Mouse (Mus musculus) heart, adult 2 months (tissue): ENCODE measurements around the gene St3gal5. TPM values are rescaled to one million over a fixed set of nuclear protein-coding genes. Genes with fewer than 3 reads are reported as not detected.

Source experiments
- DNase-seq, 2 experiments: peaks; one replicate each; pipeline ENCODE4 v3.0.0; 2021
- H3K27ac ChIP-seq: fragments of 200-600 bp; 2 replicates; pipeline ENCODE4 v1.8.1; 2022
- H3K27me3 ChIP-seq: fragments of 200-500 bp; 2 replicates; pipeline ENCODE4 v1.6.1; 2012; ENCODE audit warnings: mild to moderate bottlenecking, low read length, inconsistent platforms, mixed read lengths; ENCODE audit not compliant: control insufficient read depth, insufficient read depth
- H3K36me3 ChIP-seq: fragments of 200-500 bp; 2 replicates; pipeline ENCODE4 v1.6.1; 2012; ENCODE audit warnings: low read length, inconsistent platforms; ENCODE audit not compliant: control insufficient read depth, insufficient read depth
- H3K4me1 ChIP-seq: fragments of 200-500 bp; 2 replicates; pipeline ENCODE4 v1.6.1; 2011; ENCODE audit warnings: low read length; ENCODE audit not compliant: control insufficient read depth, insufficient read depth
- H3K4me3 ChIP-seq: fragments of 200-600 bp; 2 replicates; pipeline ENCODE4 v1.8.1; 2022
- H3K79me2 ChIP-seq: fragments of 200-500 bp; replicated peaks from 2 replicates; pipeline ENCODE4 v1.6.1; 2012; ENCODE audit warnings: mild to moderate bottlenecking, inconsistent platforms, low read length, moderate library complexity, mixed read lengths; ENCODE audit not compliant: control insufficient read depth, insufficient read depth
- H3K9ac ChIP-seq: fragments of 200-500 bp; 2 replicates; pipeline ENCODE4 v1.6.1; 2012; ENCODE audit warnings: low read depth, mild to moderate bottlenecking, control low read depth, inconsistent platforms, low read length, mixed read lengths
- CTCF ChIP-seq: fragments of 200-600 bp; IDR thresholded peaks from 2 replicates; pipeline ENCODE4 v1.8.1; 2022; ENCODE audit warnings: antibody characterized with exemption, mild to moderate bottlenecking, moderate library complexity
- EP300 ChIP-seq: fragments of 200-500 bp; IDR thresholded peaks from 2 replicates; pipeline ENCODE4 v1.6.1; 2011; ENCODE audit warnings: low read depth, low read length, control low read depth; ENCODE audit not compliant: insufficient read depth
- POLR2A ChIP-seq: fragments of 200-500 bp; IDR thresholded peaks from 2 replicates; pipeline ENCODE4 v1.6.1; 2011; ENCODE audit warnings: mild to moderate bottlenecking, low read depth, low read length, control low read depth; ENCODE audit not compliant: insufficient read depth
- WGBS: fragments of 180-500 bp; shearing (Covaris S2); methylation state at CpG from one replicate; pipeline ENCODE4 v1.1.7; 2018; 5-methylcytosine and 5-hydroxymethylcytosine counted together
- intact Hi-C: fragments of 180-260 bp; cut with DNase I; formaldehyde crosslinking; loops from one replicate; pipeline ENCODE4 v1.15.1; 2025
- polyA plus RNA-seq: library from polyadenylated mRNA; depleted of rRNA; stranded (reverse); fragments of >200 nt; gene quantifications from 2 replicates; pipeline ENCODE4 v1.2.3, GENCODE M21; 2012
- total RNA-seq, 2 experiments: library from RNA; stranded (reverse); gene quantifications; 2 replicates each; pipeline ENCODE4 v1.2.3; 2021

Gene St3gal5
- total and polyA plus RNA-seq, 3 experiments = 39.7 to 78.4 (median 67.6) TPM

- intact Hi-C loops = no loop called here
- Histone ChIP-seq H3K4me1 (peaks cover 3% of the 10 kb centered on the region; the same call in 1 of the 2 replicates), H3K9ac (no peak overlapping the region), H3K27ac (no peak overlapping the region), H3K79me2 (no peaks in the 10 kb centered on the region), H3K4me3 (no peak overlapping the region), H3K36me3 (no peaks in the 10 kb centered on the region), H3K27me3 (no peaks in the 10 kb centered on the region)
- no peak for TF ChIP-seq CTCF
- no peak for TF ChIP-seq EP300
- TF ChIP-seq POLR2A = no peak
- WGBS = 93% methylated on average over 4 of the region's 4 CpGs
- no peak for DNase-seq
These were observed 29.0 kb upstream of the St3gal5 start for GRCm38 (mm10) chr6:72068436-72068835.

GRCm38 (mm10) chr6:72071281-72071870 is 26.0 kb upstream of the St3gal5 start:
- H3K4me3 ChIP-seq = no peak overlapping the region
- peak in 1 of 2 experiments; percentile 8 for DNase-seq
- no peak overlapping the region for H3K27ac ChIP-seq
- 34% methylated on average over 5 of the region's 5 CpGs for WGBS
- no peak overlapping the region for H3K9ac ChIP-seq
- H3K27me3 ChIP-seq = no peaks in the 10 kb centered on the region
- H3K4me1 ChIP-seq = peaks cover 3% of the 10 kb centered on the region; the same call in 1 of the 2 replicates
- H3K36me3 ChIP-seq = no peaks in the 10 kb centered on the region
- no peaks in the 10 kb centered on the region for H3K79me2 ChIP-seq
- intact Hi-C loops = no loop called here
- TF ChIP-seq CTCF (no peak), EP300 (no peak), POLR2A (no peak)

GRCm38 (mm10) chr6:72073781-72074180 is 23.6 kb upstream of the St3gal5 start:
- H3K79me2 ChIP-seq = no peaks in the 10 kb centered on the region
- H3K9ac ChIP-seq = no peak overlapping the region
- DNase-seq = no peak
- H3K27ac ChIP-seq = no peak overlapping the region
- WGBS = 94% methylated on average over 4 of the region's 4 CpGs
- intact Hi-C loops = no loop called here
- H3K4me1 ChIP-seq = peaks cover 3% of the 10 kb centered on the region; the same call in 1 of the 2 replicates
- no peak for TF ChIP-seq POLR2A
- TF ChIP-seq EP300 = no peak
- TF ChIP-seq CTCF = no peak
- H3K27me3 ChIP-seq = no peaks in the 10 kb centered on the region
- no peak overlapping the region for H3K4me3 ChIP-seq
- H3K36me3 ChIP-seq = no peaks in the 10 kb centered on the region

GRCm38 (mm10) chr6:72076512-72076911 is 20.9 kb upstream of the St3gal5 start:
- no peak overlapping the region for H3K4me3 ChIP-seq
- intact Hi-C loops = no loop called here
- no peak for TF ChIP-seq CTCF
- no peak for TF ChIP-seq POLR2A
- TF ChIP-seq EP300 = no peak
- no peaks in the 10 kb centered on the region for H3K36me3 ChIP-seq
- DNase-seq = no peak
- H3K4me1 ChIP-seq = no peaks in the 10 kb centered on the region
- no peaks in the 10 kb centered on the region for H3K79me2 ChIP-seq
- no peaks in the 10 kb centered on the region for H3K27me3 ChIP-seq
- H3K9ac ChIP-seq = no peak overlapping the region
- H3K27ac ChIP-seq = no peak overlapping the region
- WGBS = 37% methylated on average over 9 of the region's 9 CpGs

DNA sequence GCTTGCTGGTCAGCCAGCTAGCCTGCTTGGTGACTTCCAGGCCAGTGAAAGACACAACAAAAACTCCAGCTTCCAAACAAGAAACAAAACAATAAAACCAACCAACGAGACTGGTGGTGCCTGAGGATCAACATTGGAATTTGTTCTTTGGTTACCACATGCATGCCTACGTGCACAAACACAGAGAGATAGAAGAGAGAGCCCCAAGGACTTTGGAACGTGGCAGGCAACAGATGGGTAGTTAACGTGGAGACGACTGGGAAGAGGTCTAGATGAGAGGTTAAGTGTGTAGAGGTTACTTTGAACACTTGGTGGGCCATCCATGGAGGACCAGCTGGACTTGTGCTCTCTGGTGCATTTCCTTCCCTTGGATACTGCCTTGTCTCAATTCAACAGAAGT is 19.2 kb upstream of the St3gal5 start:
- H3K27me3 ChIP-seq = no peaks in the 10 kb centered on the region
- TF ChIP-seq POLR2A (no peak), EP300 (no peak), CTCF (no peak)
- H3K4me1 ChIP-seq = no peaks in the 10 kb centered on the region
- no peak for DNase-seq
- H3K27ac ChIP-seq = no peak overlapping the region
- 87% methylated on average over 5 of the region's 5 CpGs for WGBS
- no peaks in the 10 kb centered on the region for H3K79me2 ChIP-seq
- H3K36me3 ChIP-seq = no peaks in the 10 kb centered on the region
- no peak overlapping the region for H3K9ac ChIP-seq
- intact Hi-C loops = no loop called here
- H3K4me3 ChIP-seq = no peak overlapping the region

DNA sequence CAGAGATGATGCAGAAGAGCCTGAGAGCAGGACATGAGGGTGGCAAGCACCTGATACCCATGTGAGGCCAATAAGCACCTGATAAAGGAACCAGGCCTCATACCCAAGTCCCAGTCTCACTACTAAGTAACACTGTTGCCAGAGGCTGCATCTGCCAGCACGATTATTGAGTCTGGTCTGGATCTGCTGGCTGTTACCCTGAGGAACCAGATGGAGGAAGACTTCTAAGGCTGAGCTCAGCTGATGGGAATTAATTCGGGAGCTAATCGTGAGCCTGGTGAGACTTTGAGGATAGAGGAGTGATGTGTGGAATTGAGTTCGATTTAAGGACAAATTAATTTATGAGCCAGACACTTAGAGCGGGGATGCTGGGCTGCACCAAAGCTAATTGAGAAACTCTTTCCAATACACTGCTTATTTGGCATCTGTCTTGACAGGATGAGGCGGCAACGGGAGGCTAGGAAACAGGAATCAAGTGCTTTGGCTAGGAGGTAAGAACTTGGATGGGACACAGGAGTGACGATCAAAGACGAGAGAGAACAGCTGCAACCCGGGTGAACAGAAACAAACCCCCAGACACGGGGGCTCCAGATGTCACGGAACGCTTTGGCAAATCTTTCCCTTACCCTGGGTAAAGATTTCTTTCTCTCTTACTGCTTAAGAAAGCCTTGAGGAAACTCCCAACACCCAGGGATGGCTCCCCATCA is 15.9 kb upstream of the St3gal5 start:
- no peaks in the 10 kb centered on the region for H3K79me2 ChIP-seq
- TF ChIP-seq EP300 (no peak), POLR2A (no peak), CTCF (no peak)
- no peaks in the 10 kb centered on the region for H3K27me3 ChIP-seq
- WGBS = 62% methylated on average over 13 of the region's 13 CpGs
- no peak overlapping the region for H3K4me3 ChIP-seq
- no peak overlapping the region for H3K27ac ChIP-seq
- no peak overlapping the region for H3K9ac ChIP-seq
- intact Hi-C loops = no loop called here
- no peaks in the 10 kb centered on the region for H3K4me1 ChIP-seq
- no peaks in the 10 kb centered on the region for H3K36me3 ChIP-seq
- DNase-seq = peak in 1 of 2 experiments; percentile 25
